Mouse (Mus musculus) cerebellum, adult 2 months (tissue): ENCODE data around the gene Sacs.

Source experiments
- CTCF ChIP-seq: fragments of 200-500 bp; IDR thresholded peaks from 2 replicates; pipeline ENCODE4 v1.5.1; 2011; ENCODE audit warnings: low read depth, mild to moderate bottlenecking, control low read depth, low read length, moderate library complexity, borderline replicate concordance; ENCODE audit not compliant: insufficient read depth
- POLR2A ChIP-seq: fragments of 200-500 bp; IDR thresholded peaks from 2 replicates; pipeline ENCODE4 v1.6.1; 2011; ENCODE audit warnings: low read length, control low read depth, borderline replicate concordance; ENCODE audit not compliant: insufficient read depth

DNA sequence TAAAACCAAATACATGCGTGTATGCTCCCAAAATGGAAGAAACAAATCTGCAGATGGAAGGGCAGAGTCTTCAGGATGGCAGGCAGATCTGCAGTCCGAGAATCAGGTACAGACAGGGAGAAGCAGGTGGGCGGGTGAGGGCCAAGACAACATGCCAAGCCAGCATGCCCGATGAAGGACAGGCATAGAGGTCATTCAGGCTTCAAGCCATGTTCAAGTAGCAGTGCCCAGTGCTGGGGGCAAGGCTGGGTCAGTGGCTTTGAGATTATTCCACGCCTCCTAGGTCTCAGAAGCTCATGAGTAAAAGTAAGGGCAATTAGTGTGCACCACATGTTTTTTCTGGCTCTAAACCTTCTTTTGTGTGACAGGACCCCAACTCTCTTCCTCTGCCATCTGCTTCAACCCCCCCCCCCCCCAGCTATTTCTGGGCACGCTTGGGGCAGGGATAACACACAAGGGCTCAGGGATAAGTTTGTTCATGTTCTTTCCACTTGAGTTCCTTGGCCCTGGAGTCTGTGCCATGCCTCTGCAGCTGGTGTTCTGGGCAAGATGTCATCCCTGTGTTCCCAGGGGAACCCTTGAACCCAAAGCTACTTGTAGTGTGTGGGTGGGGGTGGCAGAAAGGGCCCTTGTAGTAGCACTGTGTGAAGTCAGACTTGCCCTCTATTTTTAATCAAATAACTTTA, 16.8 kb downstream of the Sacs start:
- TF ChIP-seq POLR2A (no peak), CTCF (no peak)
